Mouse (Mus musculus) olfactory bulb, adult 2 months (tissue): Measurements from ENCODE around the gene Mettl7a1. TPM values are rescaled to one million over a fixed set of nuclear protein-coding genes. Genes with fewer than 3 reads are reported as not detected.
A peak's percentile ranks its signal among the peaks of the same experiment; 100 is the strongest.
"Not testable (repeated sequence)": the region's sequence is repeated elsewhere in the genome, so short reads cannot be mapped to it uniquely, and the experiment has no call there.

Source experiments
- H3K27ac ChIP-seq: fragments of 200-500 bp; 2 replicates; pipeline ENCODE4 v1.5.1; 2012; ENCODE audit warnings: low read depth, low read length; ENCODE audit not compliant: insufficient read depth
- H3K4me1 ChIP-seq: fragments of 200-500 bp; 2 replicates; pipeline ENCODE4 v1.6.1; 2012; ENCODE audit warnings: low read length; ENCODE audit not compliant: control insufficient read depth, insufficient read depth
- H3K4me3 ChIP-seq: fragments of 200-500 bp; 2 replicates; pipeline ENCODE4 v1.5.1; 2012; ENCODE audit warnings: mild to moderate bottlenecking, low read depth, low read length, moderate library complexity; ENCODE audit not compliant: insufficient read depth
- CTCF ChIP-seq: fragments of 200-500 bp; IDR thresholded peaks from 2 replicates; pipeline ENCODE4 v1.5.1; 2012; ENCODE audit warnings: low read depth, mild to moderate bottlenecking, low read length, moderate library complexity; ENCODE audit not compliant: insufficient read depth
- POLR2A ChIP-seq: fragments of 200-500 bp; IDR thresholded peaks from 2 replicates; pipeline ENCODE4 v1.6.1; 2012; ENCODE audit warnings: mild to moderate bottlenecking, low read depth, low read length, moderate library complexity; ENCODE audit not compliant: insufficient read depth
- WGBS: fragments of 180-500 bp; shearing (Covaris S2); methylation state at CpG from one replicate; pipeline ENCODE4 v1.1.7; 2018; 5-methylcytosine and 5-hydroxymethylcytosine counted together
- polyA plus RNA-seq: library from polyadenylated mRNA; stranded (reverse); fragments of >200 nt; gene quantifications from 2 replicates; pipeline ENCODE4 v1.2.4, GENCODE M21; 2012; ENCODE audit warnings: low replicate concordance; ENCODE audit not compliant: missing spikeins, insufficient read depth, insufficient read length

Gene Mettl7a1
- not detected in 2 replicates for polyA plus RNA-seq

DNA sequence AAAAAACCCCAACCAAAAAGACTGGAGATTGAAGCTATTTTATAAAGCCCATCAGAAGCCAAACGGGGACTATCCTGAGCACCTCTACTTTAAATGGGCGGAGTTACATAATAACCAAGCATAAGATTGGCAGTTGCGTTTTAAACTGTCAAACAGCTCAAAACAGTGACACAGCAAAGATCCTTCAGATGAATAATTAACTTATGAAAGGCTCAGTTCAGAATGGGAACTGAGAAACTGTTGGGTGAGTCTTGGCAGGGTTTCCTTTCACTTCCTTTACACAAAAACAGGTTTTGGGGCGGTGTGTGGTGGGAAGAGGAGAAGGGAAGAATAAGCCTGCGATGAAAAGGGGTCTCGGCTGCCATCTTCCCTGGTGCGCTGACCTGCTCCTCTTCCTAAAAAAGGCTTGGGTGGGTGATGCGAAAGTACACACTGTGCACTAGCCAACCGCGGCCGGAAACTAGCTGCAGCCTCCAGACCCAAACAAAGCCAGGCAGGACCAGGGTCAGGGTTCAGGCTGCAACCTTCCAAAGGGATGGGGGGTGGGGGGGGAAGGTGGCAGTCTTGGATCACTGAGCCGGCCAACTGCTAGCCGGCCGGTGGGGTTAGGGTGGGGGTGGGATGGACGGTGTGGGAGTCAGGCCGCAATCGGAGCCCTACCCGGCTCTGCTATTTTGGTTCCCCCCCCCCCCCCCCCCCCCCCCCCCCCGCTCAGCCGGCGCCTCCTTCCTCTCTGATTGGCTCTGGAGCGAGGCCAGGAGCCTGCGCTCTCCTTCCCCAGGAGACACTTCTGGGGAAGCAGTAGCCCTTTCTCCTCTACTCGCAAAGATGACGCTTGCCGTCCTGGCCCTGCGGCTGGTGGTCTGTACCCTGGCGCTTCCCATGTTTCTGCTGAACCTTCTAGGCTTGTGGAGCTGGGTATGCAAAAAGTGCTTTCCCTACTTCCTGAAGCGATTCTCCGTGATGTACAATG is at the start of gene Mettl7a1:
Gene Mettl7a1 (plus strand): TSS at position 122 of the 973 bp plus-strand sequence.
- Histone ChIP-seq H3K4me1 (peaks cover 13% of the 10 kb centered on the region), H3K4me3 (peak within 1 kb of the TSS; percentile 85), H3K27ac (peak within 1 kb of the TSS; percentile 97)
- 2% methylated on average over 23 of the region's 30 CpGs for WGBS
- TF ChIP-seq POLR2A: peak; percentile 84
- no peak for TF ChIP-seq CTCF

DNA sequence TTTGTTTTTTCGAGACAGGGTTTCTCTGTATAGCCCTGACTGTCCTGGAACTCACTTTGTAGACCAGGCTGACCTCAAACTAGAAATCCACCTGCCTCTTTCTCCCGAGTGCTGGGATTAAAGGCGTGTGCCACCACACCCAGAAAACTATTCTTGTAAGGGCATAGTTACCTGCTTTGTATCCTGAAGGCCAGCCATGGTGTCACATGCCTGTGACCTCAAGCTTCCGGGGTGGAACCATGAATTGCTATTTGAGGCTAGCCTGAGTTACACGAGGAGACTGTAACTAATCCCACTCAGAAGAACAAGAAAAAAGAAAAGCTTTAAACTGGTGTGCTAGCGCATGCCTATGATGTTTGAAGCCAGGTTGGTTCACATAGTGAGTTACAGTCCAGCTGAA is 47.6 kb upstream of the Mettl7a1 start:
- no peak overlapping the region for H3K4me3 ChIP-seq
- no peak overlapping the region for H3K27ac ChIP-seq
- WGBS: 83% methylated on average over 6 of the region's 6 CpGs
- TF ChIP-seq POLR2A (no peak), CTCF (no peak)
- H3K4me1 ChIP-seq: no peaks in the 10 kb centered on the region

DNA sequence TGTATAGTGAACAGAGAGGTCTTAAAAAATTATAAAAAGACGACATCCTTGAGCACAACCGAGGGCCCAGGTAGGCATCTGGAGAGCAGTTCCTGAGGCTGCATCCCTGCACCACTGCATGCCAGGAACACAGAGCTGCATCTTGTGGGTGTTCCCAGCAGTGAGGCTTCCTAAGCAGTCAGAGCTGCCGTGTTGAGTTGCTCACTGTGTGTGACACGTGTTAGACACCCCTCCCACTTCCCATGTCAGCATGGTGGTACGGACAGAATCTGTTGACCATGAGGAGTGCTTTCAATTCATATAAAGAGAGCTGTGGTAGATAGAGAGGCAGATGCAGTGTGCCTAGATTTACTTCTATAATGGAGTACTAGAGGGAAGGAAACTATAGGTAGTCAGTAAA is 46.6 kb upstream of the Mettl7a1 start:
- 85% methylated on average over 5 of the region's 5 CpGs for WGBS
- H3K27ac ChIP-seq: no peak overlapping the region
- TF ChIP-seq CTCF (no peak), POLR2A (no peak)
- H3K4me1 ChIP-seq: no peaks in the 10 kb centered on the region
- no peak overlapping the region for H3K4me3 ChIP-seq

DNA sequence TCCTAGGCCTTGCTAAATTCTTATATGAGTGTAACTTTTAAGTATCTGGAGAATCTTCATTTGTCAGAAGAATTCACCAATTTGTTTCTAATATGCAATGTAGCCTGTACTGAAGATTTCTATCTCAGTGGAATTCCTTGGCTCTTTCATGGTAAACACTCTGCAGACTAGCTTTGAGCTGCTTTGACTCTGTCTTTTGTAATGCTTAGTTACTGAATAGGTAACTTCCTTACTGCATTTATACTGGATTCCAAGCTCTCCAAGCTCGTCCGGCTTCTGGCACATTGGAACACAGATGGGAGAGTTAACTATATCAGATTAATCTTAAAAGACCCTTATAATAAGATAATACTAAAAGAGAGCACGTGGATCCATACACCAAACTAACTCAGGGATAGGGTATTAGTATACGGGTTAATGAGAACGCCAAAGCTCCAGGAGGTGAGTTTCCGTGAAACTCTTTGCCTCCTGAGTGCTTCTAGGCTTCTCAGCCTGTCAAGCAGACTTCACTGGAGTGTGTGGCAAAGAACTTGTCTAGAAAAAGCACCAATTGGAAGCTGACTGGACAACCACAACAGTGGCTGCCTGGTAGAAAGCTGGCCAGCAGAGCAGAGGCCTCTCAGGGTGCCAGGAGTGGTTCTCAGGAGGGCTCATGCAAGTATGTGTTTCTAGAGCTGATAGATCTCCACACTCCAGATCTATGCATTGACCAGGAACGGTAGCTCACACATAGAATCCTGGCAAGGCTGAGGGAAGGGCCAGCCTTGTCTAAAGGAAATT is 45.1 kb upstream of the Mettl7a1 start:
- TF ChIP-seq POLR2A (no peak), CTCF (no peak)
- 93% methylated on average over 7 of the region's 7 CpGs for WGBS
- Histone ChIP-seq H3K4me3 (no peak overlapping the region), H3K4me1 (no peaks in the 10 kb centered on the region), H3K27ac (no peak overlapping the region)

DNA sequence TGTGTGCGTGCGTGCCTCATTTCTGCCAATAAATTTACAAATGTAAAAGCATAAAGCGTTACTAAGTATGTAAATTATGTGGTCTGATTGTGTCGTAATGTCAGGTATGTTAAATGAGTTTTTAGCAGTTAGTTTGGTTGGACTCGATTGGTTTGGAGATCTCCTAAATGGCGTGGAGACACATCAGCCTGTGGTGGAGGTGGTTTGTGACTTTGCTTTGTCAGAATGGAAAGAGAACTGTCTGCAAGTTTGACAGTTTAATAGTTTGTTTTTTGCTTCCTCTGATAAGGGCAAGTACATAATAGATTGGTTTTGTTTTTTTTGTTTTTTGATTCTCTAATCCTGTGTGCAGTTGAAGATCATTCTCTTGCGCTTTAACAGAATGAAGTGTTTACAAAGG is 43.6 kb upstream of the Mettl7a1 start:
- 88% methylated on average over 7 of the region's 7 CpGs for WGBS
- not testable (repeated sequence) for H3K4me3 ChIP-seq, H3K4me1 ChIP-seq, H3K27ac ChIP-seq

DNA sequence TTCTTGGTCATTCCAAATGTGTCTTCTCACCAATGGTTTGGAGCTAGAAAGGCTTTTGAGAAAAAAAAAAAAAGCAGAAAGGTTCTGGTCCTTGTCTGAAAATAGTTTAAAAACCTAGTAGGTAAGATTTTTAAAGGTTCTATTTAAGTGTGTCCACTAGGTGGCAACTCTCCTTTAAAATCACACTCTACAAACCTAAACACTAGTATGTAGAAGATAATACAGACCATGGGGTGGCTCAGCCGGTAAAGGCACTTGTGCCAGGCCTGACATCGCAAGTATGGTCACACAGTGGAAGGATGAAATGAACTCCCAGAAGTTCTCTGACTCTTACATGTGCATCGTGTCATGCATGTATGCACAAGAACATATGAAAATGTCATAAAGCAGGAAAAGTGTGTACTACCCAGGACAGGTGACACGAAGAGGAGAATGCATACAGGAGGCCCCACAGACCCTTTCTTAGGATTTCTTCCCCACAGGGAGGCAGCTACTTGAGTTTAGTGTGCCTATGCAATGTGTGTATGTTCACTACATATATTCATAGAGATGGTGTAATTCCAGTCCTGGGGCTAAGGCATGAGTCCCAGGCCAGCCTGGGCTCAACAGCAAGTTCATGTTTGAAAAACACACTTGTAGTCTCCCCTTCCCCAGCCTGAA is 40.6 kb upstream of the Mettl7a1 start:
- TF ChIP-seq POLR2A (no peak), CTCF (no peak)
- no peak overlapping the region for H3K4me3 ChIP-seq
- no peaks in the 10 kb centered on the region for H3K4me1 ChIP-seq
- WGBS: 19% methylated on average over 4 of the region's 4 CpGs
- H3K27ac ChIP-seq: no peak overlapping the region

DNA sequence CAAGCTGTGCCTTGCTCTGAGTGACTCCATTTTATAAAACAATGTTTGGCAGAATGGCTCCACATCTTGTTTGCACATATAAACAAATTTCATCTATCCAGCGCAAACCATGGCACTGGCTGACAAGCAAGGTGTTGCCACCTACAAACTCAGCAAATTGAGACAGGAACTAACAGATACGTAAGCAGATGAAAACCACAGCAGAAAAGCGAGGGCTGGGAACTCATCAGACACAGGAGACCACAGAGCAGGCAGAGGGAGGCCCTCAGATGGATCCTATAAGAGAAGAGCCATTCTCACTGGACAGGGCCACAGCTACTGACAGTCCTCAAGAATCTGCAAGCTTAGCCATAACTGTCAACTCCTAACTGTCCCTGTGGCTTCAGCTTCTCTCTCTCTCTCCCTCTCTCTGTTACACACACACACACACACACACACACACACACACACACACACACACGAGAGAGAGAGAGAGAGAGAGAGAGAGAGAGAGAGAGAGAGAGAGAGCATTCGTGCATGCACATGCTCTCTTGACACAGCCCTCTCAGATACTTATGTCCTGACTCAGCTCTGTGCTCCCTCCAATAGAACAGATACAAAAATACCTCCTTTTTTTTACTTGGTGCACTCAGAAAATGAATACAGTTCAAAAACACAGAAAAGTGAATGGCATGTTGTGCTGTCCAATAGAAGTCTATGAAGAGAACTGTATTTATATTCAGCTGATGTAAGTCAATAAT is 38.2 kb upstream of the Mettl7a1 start:
- H3K4me1 ChIP-seq: no peaks in the 10 kb centered on the region

DNA sequence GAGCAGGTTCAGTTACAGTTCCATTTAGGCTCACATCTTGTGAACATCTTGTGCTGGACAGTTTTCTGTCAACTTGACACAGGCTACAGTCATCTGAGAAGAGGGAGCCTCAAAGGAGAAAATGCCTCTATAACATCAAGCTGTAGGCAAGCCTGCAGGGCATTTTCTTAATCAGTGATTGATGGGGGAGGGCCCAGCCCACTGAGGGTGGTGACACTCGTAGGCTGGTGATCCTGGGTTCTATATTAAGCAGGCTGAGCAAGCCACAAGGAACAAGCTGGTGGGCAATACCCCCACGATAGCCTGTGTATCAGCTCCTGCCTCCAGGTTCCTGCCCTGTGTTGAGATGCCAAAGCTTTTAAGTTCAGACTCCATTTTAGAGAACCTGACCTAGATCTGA is 35.0 kb upstream of the Mettl7a1 start:
- WGBS: 75% methylated on average over 2 of the region's 2 CpGs
- no peak overlapping the region for H3K27ac ChIP-seq
- no peak overlapping the region for H3K4me3 ChIP-seq
- TF ChIP-seq CTCF (no peak), POLR2A (no peak)
- H3K4me1 ChIP-seq: no peaks in the 10 kb centered on the region

More for the DNA sequence above, 38.2 kb upstream of the Mettl7a1 start:
- no peak for TF ChIP-seq POLR2A
- no peak for TF ChIP-seq CTCF
- WGBS: 86% methylated on average over 4 of the region's 5 CpGs
- Histone ChIP-seq H3K4me3 (no peak overlapping the region), H3K27ac (no peak overlapping the region)

DNA sequence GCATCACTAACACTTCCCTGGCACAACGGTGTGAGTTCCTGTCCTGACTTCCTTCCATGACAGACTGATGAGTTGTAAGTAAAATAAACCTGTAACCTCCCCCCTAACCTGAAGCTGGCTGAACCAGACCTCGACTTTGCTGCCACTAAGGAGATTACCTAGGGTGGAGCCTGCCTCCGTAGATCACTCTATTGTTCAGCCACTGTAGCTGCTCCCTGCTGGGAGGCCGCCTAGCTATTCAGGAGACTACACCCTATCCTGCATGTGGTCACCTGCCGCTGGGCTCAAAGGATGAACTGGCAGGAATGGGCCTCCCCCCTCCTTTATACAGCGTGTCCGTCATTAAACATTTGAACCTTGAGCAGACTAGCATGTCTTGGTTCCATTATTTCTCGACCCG is 34.2 kb upstream of the Mettl7a1 start:
- TF ChIP-seq CTCF (no peak), POLR2A (no peak)
- Histone ChIP-seq H3K4me1 (no peaks in the 10 kb centered on the region), H3K4me3 (no peak overlapping the region), H3K27ac (no peak overlapping the region)
- 34% methylated on average over 9 of the region's 9 CpGs for WGBS

DNA sequence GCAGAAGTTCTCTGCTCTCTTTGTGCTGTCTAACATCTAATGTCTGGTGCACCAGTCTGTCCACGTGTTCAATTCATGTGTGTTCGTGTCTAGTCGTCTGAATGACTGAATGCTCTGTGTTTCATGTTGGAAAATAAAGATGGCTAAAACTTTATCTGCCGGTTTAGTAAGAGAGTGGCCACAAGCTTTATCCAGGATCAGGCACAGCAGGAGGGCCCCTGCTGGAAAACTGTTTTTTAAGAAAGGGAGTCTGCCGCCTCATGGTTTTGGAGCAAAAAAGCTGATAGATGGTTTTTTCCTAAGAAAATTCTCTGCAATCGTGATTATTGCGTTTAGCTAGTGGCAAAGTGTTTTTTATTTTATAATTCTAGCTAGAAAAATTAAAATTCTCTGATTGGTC is 33.3 kb upstream of the Mettl7a1 start:
- H3K4me1 ChIP-seq, H3K27ac ChIP-seq, H3K4me3 ChIP-seq: not testable (repeated sequence)
- WGBS: 50% methylated on average over 7 of the region's 7 CpGs
